Mouse (Mus musculus): Measurements from ENCODE around the gene Phkg1. TPM values are rescaled to one million over a fixed set of nuclear protein-coding genes. Genes with fewer than 3 reads are reported as not detected.
"Not testable (repeated sequence)": the region's sequence is repeated elsewhere in the genome, so short reads cannot be mapped to it uniquely, and the experiment has no call there.

Gene Phkg1
- total RNA-seq, 1 experiment from 2014 or later: 0.09 TPM

- peak; percentile 97 for ATAC-seq (replicated peaks; ENCODE audit: low read depth, poor library complexity, severe bottlenecking)
These were observed 10.1 kb upstream of the Phkg1 start, which contains the start of gene Nupr1l for GRCm38 (mm10) chr5:129908242-129908965. Gene Nupr1l, plus strand, starts transcription at chr5:129908540.

- ATAC-seq (replicated peaks; ENCODE audit: low read depth, poor library complexity, severe bottlenecking): no peak
These were observed 9.4 kb upstream of the Phkg1 start for GRCm38 (mm10) chr5:129907775-129908174.

- ATAC-seq (replicated peaks; ENCODE audit: low read depth, poor library complexity, severe bottlenecking): peak; percentile 100
These were observed 2.9 kb downstream of the Phkg1 start, which contains the start of gene Zbed5 for GRCm38 (mm10) chr5:129895198-129896088. Gene Zbed5, plus strand, starts transcription at chr5:129895723.

GRCm38 (mm10) chr5:129890390-129890789 is 8.0 kb downstream of the Phkg1 start:
- not testable (repeated sequence) for ATAC-seq (replicated peaks; ENCODE audit: low read depth, poor library complexity, severe bottlenecking)

- peak; percentile 99 for ATAC-seq (replicated peaks; ENCODE audit: low read depth, poor library complexity, severe bottlenecking)
These were observed 11.3 kb downstream of the Phkg1 start, which contains the start of gene Chchd2 for GRCm38 (mm10) chr5:129886911-129887636. Gene Chchd2, minus strand, starts transcription at chr5:129887470.

GRCm38 (mm10) chr5:129886271-129886670 is 12.1 kb downstream of the Phkg1 start:
- ATAC-seq (replicated peaks; ENCODE audit: low read depth, poor library complexity, severe bottlenecking): no peak

- no peak for ATAC-seq (replicated peaks; ENCODE audit: low read depth, poor library complexity, severe bottlenecking)
These were observed 18.5 kb downstream of the Phkg1 start for GRCm38 (mm10) chr5:129879888-129880287.

- ATAC-seq (replicated peaks; ENCODE audit: low read depth, poor library complexity, severe bottlenecking): no peak
These were observed 19.4 kb downstream of the Phkg1 start for GRCm38 (mm10) chr5:129878946-129879345.

- ATAC-seq (replicated peaks; ENCODE audit: low read depth, poor library complexity, severe bottlenecking): no peak
These were observed 20.5 kb downstream of the Phkg1 start for GRCm38 (mm10) chr5:129877731-129878455.

GRCm38 (mm10) chr5:129875098-129875497 is 23.3 kb downstream of the Phkg1 start:
- ATAC-seq (replicated peaks; ENCODE audit: low read depth, poor library complexity, severe bottlenecking): no peak

GRCm38 (mm10) chr5:129873942-129874341 is 24.4 kb downstream of the Phkg1 start:
- ATAC-seq (replicated peaks; ENCODE audit: low read depth, poor library complexity, severe bottlenecking): no peak

- ATAC-seq (replicated peaks; ENCODE audit: low read depth, poor library complexity, severe bottlenecking): no peak
These were observed 27.1 kb downstream of the Phkg1 start for GRCm38 (mm10) chr5:129871238-129871637.

- ATAC-seq (replicated peaks; ENCODE audit: low read depth, poor library complexity, severe bottlenecking): no peak
These were observed 28.9 kb downstream of the Phkg1 start for GRCm38 (mm10) chr5:129869238-129869995.

GRCm38 (mm10) chr5:129865841-129866240 is 32.5 kb downstream of the Phkg1 start:
- no peak for ATAC-seq (replicated peaks; ENCODE audit: low read depth, poor library complexity, severe bottlenecking)

GRCm38 (mm10) chr5:129864467-129864866 is 33.9 kb downstream of the Phkg1 start:
- ATAC-seq (replicated peaks; ENCODE audit: low read depth, poor library complexity, severe bottlenecking): peak; percentile 56

GRCm38 (mm10) chr5:129862325-129862724 is 36.0 kb downstream of the Phkg1 start:
- ATAC-seq (replicated peaks; ENCODE audit: low read depth, poor library complexity, severe bottlenecking): no peak

GRCm38 (mm10) chr5:129856414-129856813 is 41.9 kb downstream of the Phkg1 start:
- no peak for ATAC-seq (replicated peaks; ENCODE audit: low read depth, poor library complexity, severe bottlenecking)

- no peak for ATAC-seq (replicated peaks; ENCODE audit: low read depth, poor library complexity, severe bottlenecking)
These were observed 43.2 kb downstream of the Phkg1 start for GRCm38 (mm10) chr5:129855163-129855562.

- ATAC-seq (replicated peaks; ENCODE audit: low read depth, poor library complexity, severe bottlenecking): no peak
These were observed 50.9 kb downstream of the Phkg1 start for GRCm38 (mm10) chr5:129847558-129847820.
